Mouse (Mus musculus): Measurements from ENCODE around the gene Hpcal1. TPM values are rescaled to one million over a fixed set of nuclear protein-coding genes. Genes with fewer than 3 reads are reported as not detected.

Gene Hpcal1
- polyA plus RNA-seq, 1 experiment = not detected

DNA sequence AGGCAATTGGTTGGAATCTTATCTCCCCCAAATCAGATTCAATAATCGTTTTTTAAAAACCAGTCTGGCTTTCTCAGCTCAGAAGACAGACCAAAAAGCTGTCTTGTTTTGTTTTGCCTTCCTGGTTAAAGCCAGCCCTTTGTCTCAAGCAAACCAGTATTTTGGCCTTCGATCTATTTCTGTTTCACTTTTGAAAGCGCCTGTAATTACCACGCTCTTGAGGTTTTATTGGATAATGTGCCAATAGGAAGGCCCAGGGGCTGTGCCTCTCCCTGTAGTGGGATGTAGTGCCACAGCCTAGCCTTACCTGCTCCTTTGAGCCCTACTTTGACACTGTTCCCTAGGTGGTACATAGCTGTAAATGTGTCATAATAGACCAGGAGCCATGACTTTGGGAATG lies 2.3 kb downstream of the Hpcal1 start:
- TF ChIP-seq CTCF (IDR thresholded peaks at IDR 0.05; ENCODE audit: insufficient read depth, low read depth, low read length) (no peak), POLR2A (IDR thresholded peaks at IDR 0.05; ENCODE audit: insufficient read depth, low read depth, low read length) (no peak)
- Histone ChIP-seq H3K27ac (ENCODE audit: insufficient read depth, low read depth, low read length) (no peak overlapping the region), H3K4me3 (ENCODE audit: insufficient read depth, low read depth, low read length) (no peak overlapping the region), H3K4me1 (ENCODE audit: control insufficient read depth, insufficient read depth, low read length) (peaks cover 25% of the 10 kb centered on the region)
- WGBS = 39% methylated on average over 4 of the region's 4 CpGs

DNA sequence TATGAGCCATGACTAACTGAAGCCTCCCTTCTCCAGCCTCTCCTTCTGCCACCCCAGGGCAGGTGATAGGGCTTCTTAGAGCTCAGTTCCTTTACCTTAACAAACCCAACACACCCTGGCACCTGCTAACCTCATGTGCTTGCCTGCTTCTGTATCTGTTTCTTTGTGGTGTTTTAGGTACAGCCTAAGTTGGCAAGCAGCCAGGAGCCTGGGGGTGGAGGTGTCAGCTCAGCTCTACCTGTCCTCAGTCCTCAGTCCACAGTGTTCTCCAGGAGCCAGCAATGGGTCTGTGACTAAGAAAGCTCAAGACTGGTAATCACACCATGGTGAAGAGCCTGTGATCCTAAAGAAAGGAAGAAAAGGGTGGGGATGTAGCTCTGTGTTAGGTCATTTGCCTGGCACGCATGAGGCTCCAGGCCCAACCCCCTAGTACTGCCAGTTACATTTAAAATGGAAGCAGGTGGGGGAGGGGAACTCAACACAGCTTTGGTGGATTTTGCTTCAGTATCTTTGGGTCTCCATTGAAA lies 4.0 kb downstream of the Hpcal1 start:
- H3K4me3 ChIP-seq (ENCODE audit: insufficient read depth, low read depth, low read length) = no peak overlapping the region
- no peak overlapping the region for H3K27ac ChIP-seq (ENCODE audit: insufficient read depth, low read depth, low read length)
- no peak for TF ChIP-seq CTCF (IDR thresholded peaks at IDR 0.05; ENCODE audit: insufficient read depth, low read depth, low read length)
- TF ChIP-seq POLR2A (IDR thresholded peaks at IDR 0.05; ENCODE audit: insufficient read depth, low read depth, low read length) = no peak
- 70% methylated on average over 1 of the region's 1 CpGs for WGBS
- peaks cover 22% of the 10 kb centered on the region for H3K4me1 ChIP-seq (ENCODE audit: control insufficient read depth, insufficient read depth, low read length)

- Histone ChIP-seq H3K4me3 (ENCODE audit: insufficient read depth, low read depth, low read length) (no peak overlapping the region), H3K27ac (ENCODE audit: insufficient read depth, low read depth, low read length) (no peak overlapping the region), H3K4me1 (ENCODE audit: control insufficient read depth, insufficient read depth, low read length) (peaks cover 10% of the 10 kb centered on the region)
- 95% methylated on average over 7 of the region's 7 CpGs for WGBS
- TF ChIP-seq POLR2A (IDR thresholded peaks at IDR 0.05; ENCODE audit: insufficient read depth, low read depth, low read length) (no peak), CTCF (IDR thresholded peaks at IDR 0.05; ENCODE audit: insufficient read depth, low read depth, low read length) (no peak)
Observed at GRCm38 (mm10) chr12:17696395-17696794, 5.7 kb downstream of the Hpcal1 start.

DNA sequence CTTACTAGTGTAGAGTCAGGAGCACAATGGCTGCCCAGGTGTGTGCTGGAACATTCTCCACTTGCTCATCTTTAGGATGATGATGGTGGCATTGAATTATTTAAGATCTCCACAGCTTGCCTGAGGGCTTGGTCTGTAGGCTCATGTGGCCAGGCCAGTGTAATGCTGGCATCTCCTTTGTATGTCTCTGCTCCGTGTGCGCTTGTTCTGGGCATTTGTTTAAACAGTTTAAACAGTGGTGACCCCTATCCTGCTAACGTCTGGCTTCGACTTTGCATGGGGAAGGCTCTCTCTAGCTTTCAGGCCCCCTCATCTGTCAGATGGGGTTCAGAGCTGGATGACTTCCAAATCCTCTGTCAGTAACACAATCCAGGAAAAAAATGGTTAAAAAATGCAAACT lies 8.3 kb downstream of the Hpcal1 start:
- TF ChIP-seq CTCF (IDR thresholded peaks at IDR 0.05; ENCODE audit: insufficient read depth, low read depth, low read length) = no peak
- H3K4me1 ChIP-seq (ENCODE audit: control insufficient read depth, insufficient read depth, low read length) = no peaks in the 10 kb centered on the region
- H3K27ac ChIP-seq (ENCODE audit: insufficient read depth, low read depth, low read length) = no peak overlapping the region
- H3K4me3 ChIP-seq (ENCODE audit: insufficient read depth, low read depth, low read length) = no peak overlapping the region
- WGBS = 65% methylated on average over 4 of the region's 4 CpGs

DNA sequence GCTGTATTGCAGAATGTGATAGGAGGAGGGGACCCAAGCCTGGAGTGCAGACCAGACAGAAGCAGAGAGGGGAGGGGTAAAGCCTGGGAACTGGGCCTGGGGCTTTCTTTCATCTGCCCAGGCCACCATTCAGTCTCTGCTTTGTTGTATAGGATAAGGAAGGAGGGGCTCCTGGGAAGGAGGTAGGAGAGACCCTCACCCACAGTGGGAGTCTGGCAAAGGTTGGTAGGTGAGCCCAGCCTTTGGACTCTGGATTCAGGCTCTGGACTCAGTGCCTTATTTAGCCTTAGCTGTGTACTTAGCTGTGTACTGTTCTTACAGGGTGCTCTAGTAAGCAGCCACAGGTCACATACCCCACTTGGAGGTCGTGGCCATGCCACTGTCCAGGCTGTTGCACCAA lies 8.8 kb downstream of the Hpcal1 start:
- H3K4me1 ChIP-seq (ENCODE audit: control insufficient read depth, insufficient read depth, low read length) = no peaks in the 10 kb centered on the region
- 61% methylated on average over 1 of the region's 1 CpGs for WGBS
- no peak overlapping the region for H3K27ac ChIP-seq (ENCODE audit: insufficient read depth, low read depth, low read length)
- H3K4me3 ChIP-seq (ENCODE audit: insufficient read depth, low read depth, low read length) = no peak overlapping the region
- TF ChIP-seq POLR2A (IDR thresholded peaks at IDR 0.05; ENCODE audit: insufficient read depth, low read depth, low read length) = no peak
- TF ChIP-seq CTCF (IDR thresholded peaks at IDR 0.05; ENCODE audit: insufficient read depth, low read depth, low read length) = no peak

- WGBS = 51% methylated on average over 5 of the region's 5 CpGs
- Histone ChIP-seq H3K4me3 (ENCODE audit: insufficient read depth, low read depth, low read length) (no peak overlapping the region), H3K4me1 (ENCODE audit: control insufficient read depth, insufficient read depth, low read length) (no peaks in the 10 kb centered on the region), H3K27ac (ENCODE audit: insufficient read depth, low read depth, low read length) (no peak overlapping the region)
- TF ChIP-seq CTCF (IDR thresholded peaks at IDR 0.05; ENCODE audit: insufficient read depth, low read depth, low read length) = no peak
- TF ChIP-seq POLR2A (IDR thresholded peaks at IDR 0.05; ENCODE audit: insufficient read depth, low read depth, low read length) = no peak
Observed at GRCm38 (mm10) chr12:17701131-17701720, 10.6 kb downstream of the Hpcal1 start.

GRCm38 (mm10) chr12:17701795-17702194 lies 11.1 kb downstream of the Hpcal1 start:
- Histone ChIP-seq H3K27ac (ENCODE audit: insufficient read depth, low read depth, low read length) (no peak overlapping the region), H3K4me1 (ENCODE audit: control insufficient read depth, insufficient read depth, low read length) (no peaks in the 10 kb centered on the region), H3K4me3 (ENCODE audit: insufficient read depth, low read depth, low read length) (no peak overlapping the region)
- TF ChIP-seq CTCF (IDR thresholded peaks at IDR 0.05; ENCODE audit: insufficient read depth, low read depth, low read length) = no peak
- no peak for TF ChIP-seq POLR2A (IDR thresholded peaks at IDR 0.05; ENCODE audit: insufficient read depth, low read depth, low read length)
- 81% methylated on average over 2 of the region's 2 CpGs for WGBS

GRCm38 (mm10) chr12:17702257-17702943 lies 11.7 kb downstream of the Hpcal1 start:
- no peak overlapping the region for H3K4me3 ChIP-seq (ENCODE audit: insufficient read depth, low read depth, low read length)
- TF ChIP-seq CTCF (IDR thresholded peaks at IDR 0.05; ENCODE audit: insufficient read depth, low read depth, low read length) (no peak), POLR2A (IDR thresholded peaks at IDR 0.05; ENCODE audit: insufficient read depth, low read depth, low read length) (no peak)

DNA sequence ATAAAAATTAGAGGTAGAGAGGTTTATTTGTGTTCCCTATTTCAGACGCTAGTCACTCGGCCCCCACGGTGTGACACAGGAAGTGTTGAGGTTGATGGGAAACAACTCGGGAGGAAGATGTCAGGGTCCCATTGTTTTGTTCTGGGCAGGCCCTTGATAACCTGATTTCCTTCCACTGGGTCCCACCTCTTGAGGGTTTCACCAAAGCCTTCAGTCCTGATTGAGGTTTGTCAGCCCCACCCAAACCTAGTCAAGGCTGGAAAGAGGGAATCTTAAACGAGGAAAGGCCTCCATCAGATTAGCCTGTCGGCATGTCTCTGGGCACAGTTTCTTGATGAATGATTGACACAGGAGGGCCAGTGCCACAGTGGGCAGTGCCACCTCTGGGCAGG lies 12.3 kb downstream of the Hpcal1 start:
- 89% methylated on average over 6 of the region's 6 CpGs for WGBS
- Histone ChIP-seq H3K27ac (ENCODE audit: insufficient read depth, low read depth, low read length) (no peak overlapping the region), H3K4me3 (ENCODE audit: insufficient read depth, low read depth, low read length) (no peak overlapping the region), H3K4me1 (ENCODE audit: control insufficient read depth, insufficient read depth, low read length) (no peaks in the 10 kb centered on the region)
- TF ChIP-seq CTCF (IDR thresholded peaks at IDR 0.05; ENCODE audit: insufficient read depth, low read depth, low read length) = no peak
- no peak for TF ChIP-seq POLR2A (IDR thresholded peaks at IDR 0.05; ENCODE audit: insufficient read depth, low read depth, low read length)

More at GRCm38 (mm10) chr12:17702257-17702943, 11.7 kb downstream of the Hpcal1 start:
- H3K4me1 ChIP-seq (ENCODE audit: control insufficient read depth, insufficient read depth, low read length) = no peaks in the 10 kb centered on the region
- no peak overlapping the region for H3K27ac ChIP-seq (ENCODE audit: insufficient read depth, low read depth, low read length)
- 59% methylated on average over 9 of the region's 9 CpGs for whole genome bisulfite sequencing

Data from olfactory bulb, adult 2 months (tissue).